Mouse (Mus musculus): ENCODE data around the gene Rbm12.

Gene Rbm12

GRCm38 (mm10) chr2:156080391-156080790, 31.4 kb downstream of the Rbm12 start:
- intact Hi-C loops (cut with DNase I): no loop called here

- intact Hi-C loops (cut with DNase I): no loop called here
Observed at GRCm38 (mm10) chr2:156079674-156080073, 32.1 kb downstream of the Rbm12 start.

- intact Hi-C loops (cut with DNase I): no loop called here
Observed at GRCm38 (mm10) chr2:156079183-156079560, 32.6 kb downstream of the Rbm12 start.

GRCm38 (mm10) chr2:156078421-156079182, 33.2 kb downstream of the Rbm12 start:
- intact Hi-C loops (cut with DNase I): no loop called here

- intact Hi-C loops (cut with DNase I): no loop called here
Observed at GRCm38 (mm10) chr2:156077461-156077860, 34.3 kb downstream of the Rbm12 start.

GRCm38 (mm10) chr2:156073725-156074124, 38.1 kb downstream of the Rbm12 start:
- intact Hi-C loops (cut with DNase I): no loop called here

GRCm38 (mm10) chr2:156071236-156071635, 40.5 kb downstream of the Rbm12 start:
- intact Hi-C loops (cut with DNase I): no loop called here

GRCm38 (mm10) chr2:156067916-156068315, 43.9 kb downstream of the Rbm12 start:
- intact Hi-C loops (cut with DNase I): no loop called here

GRCm38 (mm10) chr2:156066126-156066525, 45.7 kb downstream of the Rbm12 start:
- intact Hi-C loops (cut with DNase I): no loop called here

- intact Hi-C loops (cut with DNase I): no loop called here
Observed at GRCm38 (mm10) chr2:156065099-156066041, 46.4 kb downstream of the Rbm12 start, which contains the start of gene Spag4. Gene Spag4 (plus strand): TSS chr2:156065175.

GRCm38 (mm10) chr2:156052816-156053215, 59.0 kb downstream of the Rbm12 start, which contains the start of gene Fer1l4:
Gene Fer1l4 (minus strand): TSS chr2:156052947.
- intact Hi-C loops (cut with DNase I): no loop called here

GRCm38 (mm10) chr2:156047929-156048328, 63.8 kb downstream of the Rbm12 start:
- intact Hi-C loops (cut with DNase I): no loop called here

- intact Hi-C loops (cut with DNase I): no loop called here
Observed at GRCm38 (mm10) chr2:156042903-156043302, 68.9 kb downstream of the Rbm12 start.
